19 mouse cellular contexts compared by ENCODE assay signal in the genomic region with DNA sequence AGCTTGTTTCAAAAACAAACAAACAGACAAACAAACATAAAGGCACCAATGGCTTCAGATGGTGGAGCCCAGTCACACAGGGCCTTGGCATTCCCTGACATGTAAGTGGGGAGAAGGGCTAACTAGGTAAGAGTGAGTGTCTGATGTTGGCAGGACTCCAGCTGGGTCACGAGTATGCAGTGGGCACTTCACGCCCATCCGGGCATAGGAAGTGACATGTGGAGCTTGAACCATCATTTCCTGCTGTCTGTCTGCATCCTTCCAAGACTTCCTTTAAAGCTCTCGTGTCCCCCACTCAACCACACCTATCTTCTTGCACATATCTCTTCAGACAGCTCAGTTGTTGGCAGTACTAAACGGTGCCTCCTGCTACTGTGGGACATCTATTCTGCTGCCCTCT. TPM values are rescaled to one million over a fixed set of nuclear protein-coding genes. Genes with fewer than 3 reads are reported as not detected.
DNase-seq lines count a peak whose midpoint lies in the region; ATAC-seq and TF ChIP-seq lines count a peak whose summit lies in the region.
"Had no signal": no experiment of that assay in that cellular context is flagged by ENCODE, and none has a peak within 500 bp of the region (broad histone marks: within the 10 kb centered on the region; RNA-seq: fewer than 3 reads in every experiment).

No protein-coding gene starts in this region.

- H3K36me3 ChIP-seq in kidney, embryonic 16.5 days (ENCODE audit: insufficient read depth, low read length) = no peaks in the 10 kb centered on the region
- H3K36me3 ChIP-seq in midbrain, postnatal 0 days (ENCODE audit: insufficient read depth, low read length) = no peaks in the 10 kb centered on the region
- no peaks in the 10 kb centered on the region for H3K36me3 ChIP-seq in midbrain, embryonic 16.5 days (ENCODE audit: control insufficient read depth, insufficient read depth, low read length)
- H3K36me3 ChIP-seq in embryonic facial prominence, embryonic 10.5 days (replicated peaks) = no peaks in the 10 kb centered on the region
- H3K36me3 ChIP-seq: G1E; hindbrain, embryonic 13.5 days; limb, embryonic 15.5 days had no signal

- WGBS in kidney, embryonic 16.5 days = 68% methylated on average over 5 of the region's 5 CpGs
- 72% methylated on average over 5 of the region's 5 CpGs for WGBS in midbrain, postnatal 0 days
- 83% methylated on average over 5 of the region's 5 CpGs for WGBS in midbrain, embryonic 16.5 days
- 83% methylated on average over 5 of the region's 5 CpGs for WGBS in embryonic facial prominence, embryonic 10.5 days

- DNase-seq in kidney, adult 8-10 months = peak; percentile 46 to 55
- DNase-seq in midbrain, postnatal 0 days (ENCODE audit: low spot score) = no peak
- peak; percentile 73 to 78 for DNase-seq in kidney, postnatal 25 days
- no peak for DNase-seq in ovary, postnatal 36 days (ENCODE audit: low spot score)
- no peak for DNase-seq in embryonic facial prominence, embryonic 10.5 days (ENCODE audit: low spot score)
- DNase-seq: adrenal gland, adult 2 months; cerebellum, adult 9-11 months; heart, adult 2 months; liver, postnatal 0 days; midbrain, embryonic 14.5 days; right cerebral cortex, postnatal 14 days had no signal

- H3K27me3 ChIP-seq in kidney, embryonic 16.5 days (ENCODE audit: insufficient read depth, low read length) = no peaks in the 10 kb centered on the region; the same call in 1 of the 2 replicates
- H3K27me3 ChIP-seq in midbrain, postnatal 0 days (ENCODE audit: insufficient read depth, low read length) = no peaks in the 10 kb centered on the region
- H3K27me3 ChIP-seq in midbrain, embryonic 16.5 days (ENCODE audit: control insufficient read depth, insufficient read depth, low read depth, low read length) = 0 out of 2 replicates have a peak, but pooled peaks cover 3% of the 10 kb centered on the region
- peaks cover 43% of the 10 kb centered on the region for H3K27me3 ChIP-seq in embryonic facial prominence, embryonic 10.5 days (replicated peaks; ENCODE audit: low read depth, poor library complexity, severe bottlenecking)

- ATAC-seq in kidney, embryonic 16.5 days (ENCODE audit: low FRiP score, low TSS enrichment) = no peak
- ATAC-seq in midbrain, postnatal 0 days (ENCODE audit: low FRiP score) = no peak
- no peak for ATAC-seq in midbrain, embryonic 16.5 days
- ATAC-seq: liver, postnatal 0 days had no signal

- no peak for TF ChIP-seq CTCF in midbrain, postnatal 0 days (IDR thresholded peaks at IDR 0.05)

- no peak overlapping the region for H3K27ac ChIP-seq in kidney, embryonic 16.5 days (ENCODE audit: low read length)
- H3K27ac ChIP-seq in midbrain, postnatal 0 days (ENCODE audit: low read depth, low read length) = peak overlapping the region; percentile 62; the same call in 1 of the 2 replicates
- no peak overlapping the region for H3K27ac ChIP-seq in midbrain, embryonic 16.5 days (ENCODE audit: low read length)
- H3K27ac ChIP-seq in embryonic facial prominence, embryonic 10.5 days (replicated peaks) = no peak overlapping the region
- H3K27ac ChIP-seq: heart, adult 2 months; hindbrain, embryonic 13.5 days; limb, embryonic 15.5 days had no signal

- H3K4me1 ChIP-seq in kidney, embryonic 16.5 days (ENCODE audit: insufficient read depth, low read length) = peaks cover 22% of the 10 kb centered on the region
- peaks cover 16% of the 10 kb centered on the region; the same call in 1 of the 2 replicates for H3K4me1 ChIP-seq in midbrain, postnatal 0 days (ENCODE audit: insufficient read depth, low read length)
- H3K4me1 ChIP-seq in midbrain, embryonic 16.5 days (ENCODE audit: control insufficient read depth, insufficient read depth, low read length) = peaks cover 28% of the 10 kb centered on the region
- H3K4me1 ChIP-seq in embryonic facial prominence, embryonic 10.5 days = peaks cover 57% of the 10 kb centered on the region

- no peaks in the 10 kb centered on the region for H3K9me3 ChIP-seq in kidney, embryonic 16.5 days (ENCODE audit: low read length)
- no peaks in the 10 kb centered on the region for H3K9me3 ChIP-seq in midbrain, postnatal 0 days (ENCODE audit: low read length)
- no peaks in the 10 kb centered on the region for H3K9me3 ChIP-seq in midbrain, embryonic 16.5 days (replicated peaks; ENCODE audit: control insufficient read depth, low read length, poor library complexity, severe bottlenecking)
- no peaks in the 10 kb centered on the region for H3K9me3 ChIP-seq in embryonic facial prominence, embryonic 10.5 days
- H3K9me3 ChIP-seq: G1E; hindbrain, embryonic 13.5 days; limb, embryonic 15.5 days had no signal

- no peak overlapping the region for H3K4me2 ChIP-seq in kidney, embryonic 16.5 days (replicated peaks; ENCODE audit: low read depth, low read length)
- H3K4me2 ChIP-seq in midbrain, postnatal 0 days (ENCODE audit: low read depth, low read length, poor library complexity, severe bottlenecking) = no peak overlapping the region
- H3K4me2 ChIP-seq in midbrain, embryonic 16.5 days (ENCODE audit: low read length) = no peak overlapping the region
- H3K4me2 ChIP-seq: hindbrain, embryonic 13.5 days; limb, embryonic 15.5 days had no signal

- H3K9ac ChIP-seq in kidney, embryonic 16.5 days (replicated peaks; ENCODE audit: low read length) = no peak overlapping the region
- H3K9ac ChIP-seq in midbrain, postnatal 0 days (replicated peaks; ENCODE audit: low read length, poor library complexity, severe bottlenecking) = 0 out of 2 replicates have a peak overlapping the region, but pooled peaks have one; percentile 3
- no peak overlapping the region for H3K9ac ChIP-seq in midbrain, embryonic 16.5 days (ENCODE audit: low read depth, low read length)
- H3K9ac ChIP-seq: hindbrain, embryonic 13.5 days; limb, embryonic 15.5 days; liver, postnatal 0 days had no signal

- H3K4me3 ChIP-seq in kidney, embryonic 16.5 days (ENCODE audit: low read length) = no peak overlapping the region
- no peak overlapping the region for H3K4me3 ChIP-seq in midbrain, postnatal 0 days (ENCODE audit: low read depth, low read length)
- H3K4me3 ChIP-seq in midbrain, embryonic 16.5 days (ENCODE audit: low read depth, low read length) = no peak overlapping the region
- H3K4me3 ChIP-seq in embryonic facial prominence, embryonic 10.5 days = no peak overlapping the region
- H3K4me3 ChIP-seq: heart, adult 2 months; hindbrain, embryonic 13.5 days; limb, embryonic 15.5 days had no signal

RNA-seq across cellular contexts. Expression of a gene that starts 3.6 kb away (rescaled TPM):
- 9.0 and 9.3 TPM in 2 replicates for polyA plus RNA-seq in kidney, embryonic 16.5 days (2015; fragmentation: Nextera tagmentation; extraction: Ambion mirVana)
- 3.5 and 7.2 TPM in 2 replicates for total RNA-seq in midbrain, postnatal 0 days (2014; rRNA removed)
- polyA plus RNA-seq in midbrain, postnatal 0 days (2015; fragmentation: Nextera tagmentation; extraction: Ambion mirVana) = 2.4 and 3.1 TPM in 2 replicates
- 1.7 and 2.4 TPM in 2 replicates for polyA plus RNA-seq in midbrain, embryonic 16.5 days (2015; fragmentation: Nextera tagmentation; extraction: Ambion mirVana)
- polyA plus RNA-seq in embryonic facial prominence, embryonic 10.5 days (2016; fragmentation: Nextera tagmentation; extraction: Ambion mirVana) = 2.3 and 3.2 TPM in 2 replicates

RNA-seq across cellular contexts. Expression of a gene that starts 48.2 kb away (rescaled TPM):
- 0.21 and 0.32 TPM in 2 replicates for polyA plus RNA-seq in kidney, embryonic 16.5 days (2015; fragmentation: Nextera tagmentation; extraction: Ambion mirVana)
- total RNA-seq in midbrain, postnatal 0 days (2014; rRNA removed) = 9.3 and 12.6 TPM in 2 replicates
- polyA plus RNA-seq in midbrain, postnatal 0 days (2015; fragmentation: Nextera tagmentation; extraction: Ambion mirVana) = 11.3 and 12.6 TPM in 2 replicates
- 16.2 and 18.0 TPM in 2 replicates for polyA plus RNA-seq in midbrain, embryonic 16.5 days (2015; fragmentation: Nextera tagmentation; extraction: Ambion mirVana)
- 1.9 and 2.0 TPM in 2 replicates for polyA plus RNA-seq in embryonic facial prominence, embryonic 10.5 days (2016; fragmentation: Nextera tagmentation; extraction: Ambion mirVana)
- total RNA-seq: heart, adult 2 months had no signal
- polyA plus RNA-seq: G1E; heart, adult 2 months; heart, embryonic 16.5 days; liver, postnatal 0 days had no signal

RNA-seq across cellular contexts. Expression of a gene that starts 48.2 kb away (rescaled TPM):
- polyA plus RNA-seq in kidney, embryonic 16.5 days (2015; fragmentation: Nextera tagmentation; extraction: Ambion mirVana) = 0.10 and 0.13 TPM in 2 replicates
- 3.9 and 6.9 TPM in 2 replicates for total RNA-seq in midbrain, postnatal 0 days (2014; rRNA removed)
- polyA plus RNA-seq in midbrain, postnatal 0 days (2015; fragmentation: Nextera tagmentation; extraction: Ambion mirVana) = 0.50 and 0.54 TPM in 2 replicates
- polyA plus RNA-seq in midbrain, embryonic 16.5 days (2015; fragmentation: Nextera tagmentation; extraction: Ambion mirVana) = 2.8 and 4.0 TPM in 2 replicates
- polyA plus RNA-seq in embryonic facial prominence, embryonic 10.5 days (2016; fragmentation: Nextera tagmentation; extraction: Ambion mirVana) = 1.00 and 1.4 TPM in 2 replicates
- total RNA-seq: gastrocnemius, adult 8-10 months had no signal
- polyA plus RNA-seq: G1E; heart, embryonic 16.5 days; large intestine, adult 2 months; liver, postnatal 0 days had no signal

Comparison
In these comparisons a context has a peak if more than half of its experiments do, and no peak if none do; other contexts are left out.
1. DNase-seq: peak in kidney, adult 8-10 months (2 of 2) and kidney, postnatal 25 days (2 of 2); none in midbrain, postnatal 0 days (single experiment), ovary, postnatal 36 days (single experiment) and embryonic facial prominence, embryonic 10.5 days (single experiment).